ENCODE assay signal across 13 mouse cellular contexts in genomic region chr13:76189190-76189589, GRCm38 (mm10).
DNase-seq lines count a peak whose midpoint lies in the region; ATAC-seq lines count a peak whose summit lies in the region.
"Had no signal": no experiment of that assay in that cellular context is flagged by ENCODE, and none has a peak within 500 bp of the region (broad histone marks: within the 10 kb centered on the region; RNA-seq: fewer than 3 reads in every experiment).

No protein-coding gene starts in this region.

- no peak overlapping the region for H3K4me2 ChIP-seq in hindbrain, embryonic 12.5 days (replicated peaks)
- no peak overlapping the region for H3K4me2 ChIP-seq in hindbrain, embryonic 13.5 days

- DNase-seq in cerebellum, adult 18-20 months, result peak; percentile 73 to 80
- DNase-seq in cerebellum, postnatal 36 days, result peak; percentile 67 to 73
- peak; percentile 37 to 64 for DNase-seq in left cerebral cortex, postnatal 25 days (ENCODE audit: low spot score in 2 of 2)
- DNase-seq in urinary bladder, adult 18-20 months (ENCODE audit: low spot score in 2 of 2), result no peak
- DNase-seq: adrenal gland, postnatal 14 days; kidney, postnatal 36 days had no signal

- WGBS in hindbrain, embryonic 12.5 days, result 81% methylated on average over 3 of the region's 3 CpGs
- WGBS in hindbrain, embryonic 13.5 days, result 78% methylated on average over 3 of the region's 3 CpGs

- peaks cover 34% of the 10 kb centered on the region for H3K36me3 ChIP-seq in hindbrain, embryonic 12.5 days
- H3K36me3 ChIP-seq in hindbrain, embryonic 13.5 days, result peaks cover 49% of the 10 kb centered on the region

- H3K4me1 ChIP-seq in hindbrain, embryonic 12.5 days, result no peaks in the 10 kb centered on the region
- H3K4me1 ChIP-seq in hindbrain, embryonic 13.5 days (replicated peaks), result no peaks in the 10 kb centered on the region

- H3K4me3 ChIP-seq in hindbrain, embryonic 12.5 days, result no peak overlapping the region
- H3K4me3 ChIP-seq in hindbrain, embryonic 13.5 days, result no peak overlapping the region

- H3K9me3 ChIP-seq in hindbrain, embryonic 12.5 days (replicated peaks), result no peaks in the 10 kb centered on the region
- H3K9me3 ChIP-seq in hindbrain, embryonic 13.5 days, result no peaks in the 10 kb centered on the region

- no peaks in the 10 kb centered on the region for H3K27me3 ChIP-seq in hindbrain, embryonic 12.5 days
- H3K27me3 ChIP-seq in hindbrain, embryonic 13.5 days, result no peaks in the 10 kb centered on the region
- H3K27me3 ChIP-seq: CH12.LX had no signal

- no peak overlapping the region for H3K9ac ChIP-seq in hindbrain, embryonic 12.5 days
- no peak overlapping the region for H3K9ac ChIP-seq in hindbrain, embryonic 13.5 days

- ATAC-seq in hindbrain, embryonic 12.5 days (ENCODE audit: low FRiP score), result 0 out of 2 replicates have a peak, but pooled peaks have one; percentile 43
- no peak for ATAC-seq in hindbrain, embryonic 13.5 days (ENCODE audit: low FRiP score)
- ATAC-seq in activated CD4-positive, CD25-positive, alpha-beta regulatory T cell, adult 4 months, result no peak
- no peak for ATAC-seq in CD4-positive, CD25-positive, alpha-beta regulatory T cell, adult 4 months
- ATAC-seq: inflammation-experienced regulatory T-cells, adult 6 months; lung, postnatal 0 days had no signal

- H3K27ac ChIP-seq in hindbrain, embryonic 12.5 days, result no peak overlapping the region
- H3K27ac ChIP-seq in hindbrain, embryonic 13.5 days, result no peak overlapping the region

- intact Hi-C loops in left cerebral cortex, postnatal 25 days (cut with DNase I), result no loop called here

Comparison
In these comparisons a context has a peak if more than half of its experiments do, and no peak if none do; other contexts are left out.
1. DNase-seq: peak in cerebellum, adult 18-20 months (2 of 2), cerebellum, postnatal 36 days (2 of 2) and left cerebral cortex, postnatal 25 days (2 of 2); none in urinary bladder, adult 18-20 months (0 of 2).